Mouse (Mus musculus) heart, adult 11 months (tissue): ENCODE measurements around the gene 2410004P03Rik.
"Not testable (repeated sequence)": the region's sequence is repeated elsewhere in the genome, so short reads cannot be mapped to it uniquely, and the experiment has no call there.

Experiments used
- DNase-seq: peaks from one replicate; pipeline ENCODE4 v3.0.0; 2022

The 2410004P03Rik gene

GRCm38 (mm10) chr12:17011100-17011870, at the start of gene 2410004P03Rik:
2410004P03Rik (minus strand) TSS chr12:17011727.
- peak; percentile 97 for DNase-seq

DNA sequence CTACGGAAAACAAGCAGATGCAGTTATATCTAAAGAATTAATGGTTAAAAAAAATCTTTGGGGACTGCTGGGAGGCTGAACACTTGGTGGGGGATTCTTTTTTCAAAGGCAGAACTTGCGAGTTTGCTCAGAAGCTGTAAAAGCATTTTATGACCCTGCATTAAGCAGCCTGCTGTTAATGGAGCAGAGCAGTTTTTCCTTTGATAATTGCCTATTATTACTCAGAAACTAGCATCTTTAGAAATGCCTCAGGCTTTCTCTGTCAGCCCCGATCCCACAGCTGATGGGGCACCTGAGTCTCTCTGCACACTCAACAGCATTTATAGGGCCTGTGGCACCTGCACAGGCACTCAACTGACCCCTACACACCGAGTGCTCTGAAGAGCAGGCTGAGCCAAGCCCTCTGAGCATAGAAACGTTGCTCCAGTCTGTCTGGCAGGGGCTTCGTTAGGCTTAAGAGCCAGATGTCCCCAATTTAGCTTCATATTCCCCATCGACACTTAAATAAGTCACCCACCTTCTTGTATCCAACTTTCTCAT, 49.7 kb upstream of the 2410004P03Rik start:
- DNase-seq: no peak

GRCm38 (mm10) chr12:17058490-17058889, 47.0 kb upstream of the 2410004P03Rik start:
- DNase-seq: no peak

DNA sequence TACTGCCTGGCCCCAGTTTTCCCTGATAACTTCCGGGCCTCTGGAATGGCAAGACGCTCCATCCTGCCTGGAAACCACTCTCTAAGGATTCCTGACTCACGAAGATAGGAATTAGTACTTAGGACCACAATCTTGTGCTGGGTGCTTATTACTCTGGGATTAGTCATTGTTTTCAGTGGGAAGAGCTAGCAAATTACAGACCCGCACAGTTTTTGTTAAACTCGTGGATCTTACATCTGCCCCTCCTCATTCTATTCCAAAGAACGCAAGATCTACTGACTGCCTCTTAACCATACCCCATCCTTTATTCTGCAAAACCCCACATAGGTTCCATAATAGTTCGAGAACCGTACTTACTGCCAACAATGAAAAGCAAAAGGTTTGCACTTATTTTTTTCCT, 45.6 kb upstream of the 2410004P03Rik start:
- DNase-seq: no peak

GRCm38 (mm10) chr12:17055766-17056165, 44.2 kb upstream of the 2410004P03Rik start:
- DNase-seq: no peak

DNA sequence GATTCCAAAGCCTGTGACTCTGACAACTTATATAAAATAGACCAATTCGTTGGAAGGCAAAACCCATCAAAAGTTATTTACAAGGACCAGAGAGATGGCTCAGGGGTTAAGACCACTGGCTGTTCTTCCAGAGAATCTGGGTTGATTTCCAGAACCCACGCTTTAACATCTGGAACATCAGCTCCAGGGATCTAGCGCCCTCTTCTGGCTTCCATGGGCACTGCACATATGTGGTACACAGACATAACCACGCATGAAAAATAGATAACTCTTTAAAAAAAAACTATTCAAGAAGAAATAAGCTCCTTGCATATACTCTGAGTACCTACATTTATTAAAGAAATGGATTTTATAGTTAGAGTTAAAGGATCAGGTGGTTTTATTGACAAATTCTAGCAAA, 43.2 kb upstream of the 2410004P03Rik start:
- DNase-seq: no peak

- no peak for DNase-seq
Observed at GRCm38 (mm10) chr12:17052673-17053072, 41.1 kb upstream of the 2410004P03Rik start.

DNA sequence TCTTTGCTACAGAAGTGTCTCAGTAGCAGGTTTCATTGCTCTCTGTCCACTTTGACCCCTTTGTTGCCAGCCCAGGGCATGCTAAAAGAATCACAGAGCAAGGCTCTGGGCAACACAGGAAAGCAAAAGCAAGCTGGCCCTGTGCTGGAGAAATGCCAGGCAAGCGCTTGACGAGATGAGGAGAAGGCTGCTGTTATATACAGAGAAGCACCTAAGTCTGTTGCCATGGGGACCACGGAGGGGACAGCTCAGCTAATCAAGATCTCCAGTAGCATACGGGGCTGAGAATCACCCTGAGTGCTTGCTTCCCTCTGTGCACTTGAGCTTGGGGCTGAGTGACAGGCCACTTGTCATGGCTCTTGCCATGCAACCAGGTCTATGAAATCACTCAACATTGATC, 39.5 kb upstream of the 2410004P03Rik start:
- peak; percentile 68 for DNase-seq

- DNase-seq: no peak
Observed at GRCm38 (mm10) chr12:17049796-17050195, 38.3 kb upstream of the 2410004P03Rik start.

GRCm38 (mm10) chr12:17048979-17049612, 37.6 kb upstream of the 2410004P03Rik start:
- DNase-seq: no peak

DNA sequence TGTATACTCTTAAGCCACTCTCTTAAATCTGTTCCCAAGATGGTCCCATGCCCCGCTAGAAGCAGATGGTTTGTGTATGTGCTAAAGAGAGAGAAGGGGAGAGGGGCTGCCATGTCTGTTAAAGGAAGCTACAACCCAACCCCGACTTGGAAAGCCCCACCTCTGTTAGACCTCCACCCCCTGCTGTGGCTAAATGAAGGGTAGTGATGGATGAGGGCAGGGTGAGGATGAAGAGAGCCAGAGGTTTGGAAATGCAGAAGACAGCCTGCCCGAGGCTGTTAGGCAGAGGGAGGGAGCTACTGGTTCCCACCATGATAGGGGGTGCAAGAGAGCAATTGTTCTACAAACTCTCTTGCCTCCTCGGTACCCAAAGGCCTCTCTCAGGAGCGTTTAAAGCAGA, 31.8 kb upstream of the 2410004P03Rik start:
- no peak for DNase-seq

GRCm38 (mm10) chr12:17040567-17040966, 29.0 kb upstream of the 2410004P03Rik start:
- DNase-seq: no peak

GRCm38 (mm10) chr12:17039415-17039814, 27.9 kb upstream of the 2410004P03Rik start:
- DNase-seq: no peak

GRCm38 (mm10) chr12:17038246-17038645, 26.7 kb upstream of the 2410004P03Rik start:
- DNase-seq: no peak

GRCm38 (mm10) chr12:17037053-17037610, 25.6 kb upstream of the 2410004P03Rik start:
- no peak for DNase-seq

- DNase-seq: no peak
Observed at GRCm38 (mm10) chr12:17036532-17036931, 25.0 kb upstream of the 2410004P03Rik start.

DNA sequence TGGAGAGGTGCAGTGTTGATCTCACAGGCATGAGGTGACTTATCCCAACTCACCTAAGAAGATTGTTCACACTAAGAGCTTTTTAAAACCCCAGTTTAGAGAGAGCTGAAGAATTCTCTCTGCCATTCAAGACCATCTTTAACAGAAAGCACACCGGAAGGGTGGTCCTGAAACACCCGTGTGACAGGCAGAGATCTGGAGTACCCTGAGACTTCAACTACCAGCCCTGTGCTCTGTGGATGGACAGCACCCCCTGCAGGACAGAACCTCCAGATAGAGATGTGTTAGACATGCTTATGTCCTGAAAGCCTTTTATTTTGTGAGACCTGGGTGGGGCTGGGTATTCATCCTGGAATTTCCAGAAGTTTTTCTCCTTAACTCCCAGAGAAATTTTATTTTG, 23.6 kb upstream of the 2410004P03Rik start:
- no peak for DNase-seq

DNA sequence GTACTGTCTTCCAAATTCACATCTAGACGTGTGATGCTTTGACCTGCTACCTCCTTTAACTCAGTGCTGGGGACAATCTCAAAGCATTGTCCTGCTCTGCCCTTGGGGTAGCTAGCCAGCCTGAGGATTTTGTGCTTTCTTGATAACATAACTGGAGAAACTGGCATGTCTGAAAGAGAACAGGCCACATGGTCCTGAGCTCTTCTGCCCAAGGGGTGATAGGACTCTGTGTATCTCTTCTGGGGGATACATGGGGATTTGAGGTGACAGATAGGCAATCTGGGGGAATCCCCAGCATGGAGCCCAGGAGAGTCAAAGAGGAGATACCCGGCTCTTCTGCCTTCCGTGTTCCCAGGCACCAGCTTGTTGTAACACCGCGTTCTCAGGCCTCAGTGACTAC, 23.1 kb upstream of the 2410004P03Rik start:
- no peak for DNase-seq

DNA sequence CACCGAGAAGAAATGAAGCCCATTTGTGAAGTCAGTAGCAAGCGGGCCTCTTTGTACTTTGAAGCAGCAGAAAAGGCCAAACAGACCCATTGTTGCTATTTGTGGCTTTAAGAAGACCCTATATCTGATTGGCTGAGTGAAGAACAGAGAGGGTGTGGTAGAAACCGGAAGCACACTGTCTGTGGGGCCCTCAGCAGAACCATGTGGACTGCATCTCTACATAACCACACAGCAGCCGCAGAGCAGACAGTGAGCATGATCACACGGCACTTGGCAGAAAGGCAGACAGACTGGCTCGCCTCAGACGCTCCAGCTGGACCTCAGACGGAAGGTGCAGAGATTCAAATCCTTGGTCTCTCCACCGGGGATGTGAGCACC, 21.9 kb upstream of the 2410004P03Rik start:
- DNase-seq: no peak

GRCm38 (mm10) chr12:17032694-17033463, 21.4 kb upstream of the 2410004P03Rik start:
- DNase-seq: no peak

DNA sequence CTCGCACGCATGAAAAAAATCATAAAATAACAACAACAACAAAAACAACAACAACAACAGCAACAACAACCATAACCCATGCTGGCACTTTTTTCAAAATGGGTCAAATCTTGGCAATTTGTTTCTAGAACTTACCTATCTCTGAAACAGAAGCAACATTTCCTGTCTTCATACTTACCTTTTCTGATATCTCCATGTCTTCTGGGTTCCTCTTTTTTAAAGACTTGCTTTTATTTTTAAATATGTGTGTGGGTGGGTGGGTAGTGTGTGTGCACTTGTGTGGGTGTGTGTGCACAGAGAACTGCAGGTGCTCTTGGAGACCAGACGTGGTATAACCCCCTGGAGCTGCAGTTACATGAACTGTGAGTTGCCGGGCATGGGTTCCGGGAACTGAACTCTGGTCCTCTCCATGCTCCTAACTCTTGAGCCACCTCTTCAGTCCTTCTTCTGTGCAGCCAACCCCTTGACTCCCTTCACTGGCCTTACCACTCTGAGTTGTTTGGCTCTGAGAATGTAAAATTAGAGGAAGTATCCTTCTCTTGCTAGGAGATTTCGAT, 13.1 kb upstream of the 2410004P03Rik start:
- no peak for DNase-seq

- no peak for DNase-seq
Observed at GRCm38 (mm10) chr12:17022145-17022544, 10.6 kb upstream of the 2410004P03Rik start.

- DNase-seq: not testable (repeated sequence)
Observed at GRCm38 (mm10) chr12:17021125-17021524, 9.6 kb upstream of the 2410004P03Rik start.
